Mouse (Mus musculus) 416B (cell line): ENCODE measurements around the gene Tm6sf1.
"Not testable (repeated sequence)": the region's sequence is repeated elsewhere in the genome, so short reads cannot be mapped to it uniquely, and the experiment has no call there.

ENCODE experiments used
- DNase-seq: peaks from one replicate; pipeline ENCODE4 v3.0.0; 2011; ENCODE audit warnings: low read depth

The Tm6sf1 gene

GRCm38 (mm10) chr7:81858968-81859721 is at the start of gene Tm6sf1:
Tm6sf1 (plus strand) TSS chr7:81859001.
- DNase-seq, result peak; percentile 69

- no peak for DNase-seq
Measured at GRCm38 (mm10) chr7:81824906-81825305, 33.9 kb upstream of the Tm6sf1 start.

GRCm38 (mm10) chr7:81825381-81825780 is 33.4 kb upstream of the Tm6sf1 start:
- DNase-seq, result no peak

- peak; percentile 63 for DNase-seq
Measured at GRCm38 (mm10) chr7:81827806-81828667, 30.8 kb upstream of the Tm6sf1 start.

GRCm38 (mm10) chr7:81828681-81829378 is 30.0 kb upstream of the Tm6sf1 start:
- DNase-seq, result peak; percentile 21

GRCm38 (mm10) chr7:81829379-81829894 is 29.4 kb upstream of the Tm6sf1 start, which contains the start of gene Btbd1:
Btbd1 (minus strand) TSS chr7:81829431.
- DNase-seq, result peak; percentile 50

- peak; percentile 26 for DNase-seq
Measured at GRCm38 (mm10) chr7:81834847-81835246, 24.0 kb upstream of the Tm6sf1 start.

GRCm38 (mm10) chr7:81835430-81835829 is 23.4 kb upstream of the Tm6sf1 start:
- no peak for DNase-seq

- DNase-seq, result not testable (repeated sequence)
Measured at GRCm38 (mm10) chr7:81837771-81838170, 21.0 kb upstream of the Tm6sf1 start.

GRCm38 (mm10) chr7:81839746-81840145 is 19.1 kb upstream of the Tm6sf1 start:
- DNase-seq, result no peak

- DNase-seq, result no peak
Measured at GRCm38 (mm10) chr7:81840661-81841181, 18.1 kb upstream of the Tm6sf1 start.

- no peak for DNase-seq
Measured at GRCm38 (mm10) chr7:81841439-81841838, 17.4 kb upstream of the Tm6sf1 start.

GRCm38 (mm10) chr7:81842141-81842540 is 16.7 kb upstream of the Tm6sf1 start:
- DNase-seq, result no peak

GRCm38 (mm10) chr7:81842998-81843397 is 15.8 kb upstream of the Tm6sf1 start:
- peak; percentile 32 for DNase-seq

GRCm38 (mm10) chr7:81843903-81844302 is 14.9 kb upstream of the Tm6sf1 start:
- DNase-seq, result no peak

GRCm38 (mm10) chr7:81844801-81845200 is 14.0 kb upstream of the Tm6sf1 start:
- no peak for DNase-seq

GRCm38 (mm10) chr7:81845313-81845712 is 13.5 kb upstream of the Tm6sf1 start:
- no peak for DNase-seq

GRCm38 (mm10) chr7:81846008-81846407 is 12.8 kb upstream of the Tm6sf1 start:
- DNase-seq, result no peak

- DNase-seq, result no peak
Measured at GRCm38 (mm10) chr7:81847010-81847409, 11.8 kb upstream of the Tm6sf1 start.

- DNase-seq, result no peak
Measured at GRCm38 (mm10) chr7:81847777-81848176, 11.0 kb upstream of the Tm6sf1 start.

GRCm38 (mm10) chr7:81849214-81849613 is 9.6 kb upstream of the Tm6sf1 start:
- peak; percentile 53 for DNase-seq

GRCm38 (mm10) chr7:81849633-81850032 is 9.2 kb upstream of the Tm6sf1 start:
- no peak for DNase-seq
